In the genomic region with DNA sequence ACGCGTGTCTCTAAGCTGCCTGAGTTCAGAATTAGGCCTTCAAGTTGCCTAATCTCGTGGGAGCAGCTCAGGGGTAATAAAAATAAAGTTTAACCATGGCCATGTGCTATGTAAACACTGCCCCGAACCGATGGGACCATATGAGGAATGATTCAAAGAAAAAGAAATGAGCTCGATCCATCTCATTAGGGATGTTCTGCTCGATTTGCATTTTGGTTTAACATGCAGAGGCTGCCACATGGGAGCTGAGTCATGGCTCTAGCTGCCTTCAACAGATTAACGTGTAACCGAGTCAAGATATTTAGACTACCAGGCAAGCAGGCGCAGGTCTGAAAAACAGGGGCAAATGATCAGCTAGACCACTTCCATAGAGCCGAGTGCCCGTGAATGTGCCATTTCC, we compare ENCODE assay signal across 24 mouse cellular contexts.
A peak's percentile ranks its signal among the peaks of the same experiment; 100 is the strongest.
DNase-seq lines count a peak whose midpoint lies in the region; ATAC-seq lines count a peak whose summit lies in the region.
"Had no signal": no experiment of that assay in that cellular context is flagged by ENCODE, and none has a peak within 500 bp of the region (broad histone marks: within the 10 kb centered on the region; RNA-seq: fewer than 3 reads in every experiment).

No protein-coding gene starts in this region.

- DNase-seq in embryo, embryonic 11 days = peak; percentile 16
- no peak for DNase-seq in embryo, embryonic 10.5 days (ENCODE audit: low spot score)
- peak; percentile 2 for DNase-seq in kidney, postnatal 14 days
- DNase-seq in midbrain, embryonic 14.5 days = peak; percentile 53
- no peak for DNase-seq in midbrain, embryonic 10.5 days (ENCODE audit: low spot score)
- DNase-seq in brain, adult 2 months (ENCODE audit: low read depth, low spot score) = peak; percentile 59
- DNase-seq: adrenal gland, postnatal 14 days; cerebellum, adult 9-11 months; gastrocnemius, postnatal 25 days; heart, adult 18-20 months; heart, postnatal 14 days; kidney, postnatal 25 days; liver, embryonic 13.5 days; lung, adult 2 months; lung, postnatal 14 days; right cerebral cortex, postnatal 25 days; thymus, postnatal 14 days had no signal

- H3K4me2 ChIP-seq in kidney, embryonic 14.5 days (replicated peaks; ENCODE audit: low read depth, low read length) = no peak overlapping the region
- no peak overlapping the region for H3K4me2 ChIP-seq in midbrain, embryonic 14.5 days (ENCODE audit: low read length)
- H3K4me2 ChIP-seq: embryonic facial prominence, embryonic 12.5 days; heart, embryonic 13.5 days; hindbrain, embryonic 13.5 days; liver, embryonic 13.5 days; midbrain, embryonic 15.5 days had no signal

- H3K4me3 ChIP-seq in kidney, embryonic 14.5 days (ENCODE audit: low read length) = no peak overlapping the region
- H3K4me3 ChIP-seq in midbrain, embryonic 14.5 days (replicated peaks; ENCODE audit: low read depth, low read length) = no peak overlapping the region
- no peak overlapping the region for H3K4me3 ChIP-seq in midbrain, embryonic 10.5 days
- H3K4me3 ChIP-seq: embryonic facial prominence, embryonic 12.5 days; heart, embryonic 13.5 days; hindbrain, embryonic 13.5 days; liver, embryonic 13.5 days; midbrain, embryonic 15.5 days had no signal

- ATAC-seq in kidney, embryonic 14.5 days (ENCODE audit: low FRiP score, low TSS enrichment) = no peak
- no peak for ATAC-seq in midbrain, embryonic 14.5 days (ENCODE audit: low FRiP score, low TSS enrichment)
- ATAC-seq in erythroblast, adult 5-6 weeks (replicated peaks; ENCODE audit: low FRiP score, poor library complexity, severe bottlenecking) = no peak
- ATAC-seq: forebrain, embryonic 14.5 days; midbrain, embryonic 15.5 days had no signal

- H3K36me3 ChIP-seq in kidney, embryonic 14.5 days (ENCODE audit: control insufficient read depth, insufficient read depth, low read length) = no peaks in the 10 kb centered on the region
- no peaks in the 10 kb centered on the region for H3K36me3 ChIP-seq in midbrain, embryonic 14.5 days (ENCODE audit: control insufficient read depth, insufficient read depth, low read length)
- H3K36me3 ChIP-seq in midbrain, embryonic 10.5 days = no peaks in the 10 kb centered on the region
- H3K36me3 ChIP-seq: embryonic facial prominence, embryonic 12.5 days; heart, embryonic 13.5 days; hindbrain, embryonic 13.5 days; liver, embryonic 13.5 days; midbrain, embryonic 15.5 days had no signal

- WGBS in kidney, embryonic 14.5 days = 60% methylated on average over 12 of the region's 12 CpGs
- 62% methylated on average over 12 of the region's 12 CpGs for WGBS in midbrain, embryonic 14.5 days
- 87% methylated on average over 12 of the region's 12 CpGs for WGBS in midbrain, embryonic 10.5 days

- no peak overlapping the region for H3K27ac ChIP-seq in kidney, embryonic 14.5 days (ENCODE audit: low read depth, low read length)
- no peak overlapping the region for H3K27ac ChIP-seq in midbrain, embryonic 14.5 days (replicated peaks; ENCODE audit: low read depth, low read length)
- no peak overlapping the region for H3K27ac ChIP-seq in midbrain, embryonic 10.5 days (replicated peaks)
- H3K27ac ChIP-seq: embryonic facial prominence, embryonic 12.5 days; heart, embryonic 13.5 days; hindbrain, embryonic 13.5 days; liver, embryonic 13.5 days; midbrain, embryonic 15.5 days had no signal

- no peak overlapping the region for H3K9ac ChIP-seq in kidney, embryonic 14.5 days (ENCODE audit: low read depth, low read length)
- H3K9ac ChIP-seq in midbrain, embryonic 14.5 days (replicated peaks; ENCODE audit: low read length) = no peak overlapping the region
- H3K9ac ChIP-seq: embryonic facial prominence, embryonic 12.5 days; heart, embryonic 13.5 days; hindbrain, embryonic 13.5 days; liver, embryonic 13.5 days; midbrain, embryonic 15.5 days had no signal

- H3K4me1 ChIP-seq in kidney, embryonic 14.5 days (ENCODE audit: control insufficient read depth, insufficient read depth, low read length) = no peaks in the 10 kb centered on the region
- H3K4me1 ChIP-seq in midbrain, embryonic 14.5 days (ENCODE audit: control insufficient read depth, insufficient read depth, low read length) = peaks cover 3% of the 10 kb centered on the region; the same call in 1 of the 2 replicates
- H3K4me1 ChIP-seq in midbrain, embryonic 10.5 days = peaks cover 3% of the 10 kb centered on the region; the same call in 1 of the 2 replicates
- H3K4me1 ChIP-seq: embryonic facial prominence, embryonic 12.5 days; hindbrain, embryonic 13.5 days; liver, embryonic 13.5 days; midbrain, embryonic 15.5 days had no signal

- H3K9me3 ChIP-seq in kidney, embryonic 14.5 days (ENCODE audit: control insufficient read depth, low read length) = no peaks in the 10 kb centered on the region
- H3K9me3 ChIP-seq in midbrain, embryonic 14.5 days (ENCODE audit: control insufficient read depth, low read length) = no peaks in the 10 kb centered on the region
- H3K9me3 ChIP-seq in midbrain, embryonic 10.5 days (replicated peaks) = no peaks in the 10 kb centered on the region
- H3K9me3 ChIP-seq: embryonic facial prominence, embryonic 12.5 days; heart, embryonic 13.5 days; hindbrain, embryonic 13.5 days; liver, embryonic 13.5 days; midbrain, embryonic 15.5 days had no signal

- H3K27me3 ChIP-seq in kidney, embryonic 14.5 days (ENCODE audit: control insufficient read depth, insufficient read depth, low read length) = no peaks in the 10 kb centered on the region
- no peaks in the 10 kb centered on the region for H3K27me3 ChIP-seq in midbrain, embryonic 14.5 days (ENCODE audit: control insufficient read depth, insufficient read depth, low read length)
- H3K27me3 ChIP-seq in midbrain, embryonic 10.5 days (ENCODE audit: low read depth, poor library complexity, severe bottlenecking) = peaks cover 6% of the 10 kb centered on the region; the same call in 1 of the 2 replicates
- H3K27me3 ChIP-seq: embryonic facial prominence, embryonic 12.5 days; heart, embryonic 13.5 days; hindbrain, embryonic 13.5 days; liver, embryonic 13.5 days; midbrain, embryonic 15.5 days had no signal

Comparison
In these comparisons a context has a peak if more than half of its experiments do, and no peak if none do; other contexts are left out.
1. DNase-seq: peak in embryo, embryonic 11 days (single experiment), kidney, postnatal 14 days (single experiment), midbrain, embryonic 14.5 days (single experiment) and brain, adult 2 months (single experiment); none in embryo, embryonic 10.5 days (single experiment) and midbrain, embryonic 10.5 days (single experiment).